Mouse (Mus musculus) midbrain, embryonic 16.5 days (tissue): Measurements from ENCODE around the gene Maz. TPM values are rescaled to one million over a fixed set of nuclear protein-coding genes. Genes with fewer than 3 reads are reported as not detected.

Source experiments
- ATAC-seq: fragments of 200-750 bp; cut with Nextera tagmentation; 2 replicates; pipeline ENCODE4 v1.8.0; 2017; ENCODE audit warnings: moderate TSS enrichment
- H3K27ac ChIP-seq: fragments of 300-500 bp; sonication (generic); 2 replicates; pipeline ENCODE4 v1.5.1; 2014; ENCODE audit warnings: mild to moderate bottlenecking, low read length, mixed read lengths
- H3K27me3 ChIP-seq: fragments of 300-500 bp; sonication (generic); 2 replicates; pipeline ENCODE4 v1.6.1; 2014; ENCODE audit warnings: low read depth, low read length, mixed read lengths; ENCODE audit not compliant: control insufficient read depth, insufficient read depth
- H3K36me3 ChIP-seq: fragments of 300-500 bp; sonication (generic); 2 replicates; pipeline ENCODE4 v1.6.1; 2014; ENCODE audit warnings: mild to moderate bottlenecking, low read length, moderate library complexity, mixed read lengths; ENCODE audit not compliant: control insufficient read depth, insufficient read depth
- H3K4me1 ChIP-seq: fragments of 300-500 bp; sonication (generic); 2 replicates; pipeline ENCODE4 v1.6.1; 2014; ENCODE audit warnings: mild to moderate bottlenecking, low read length, mixed read lengths; ENCODE audit not compliant: control insufficient read depth, insufficient read depth
- H3K4me2 ChIP-seq: fragments of 300-500 bp; sonication (generic); 2 replicates; pipeline ENCODE4 v1.6.1; 2014; ENCODE audit warnings: mild to moderate bottlenecking, low read length, mixed read lengths
- H3K4me3 ChIP-seq: fragments of 300-500 bp; sonication (generic); 2 replicates; pipeline ENCODE4 v1.5.1; 2014; ENCODE audit warnings: low read depth, mild to moderate bottlenecking, low read length, moderate library complexity, mixed read lengths
- H3K9ac ChIP-seq: fragments of 300-500 bp; sonication (generic); 2 replicates; pipeline ENCODE4 v1.6.1; 2014; ENCODE audit warnings: low read depth, low read length, mixed read lengths
- H3K9me3 ChIP-seq: fragments of 300-500 bp; sonication (generic); replicated peaks from 2 replicates; pipeline ENCODE4 v1.6.1; 2014; ENCODE audit warnings: mild to moderate bottlenecking, low read length, mixed read lengths; ENCODE audit not compliant: control insufficient read depth, poor library complexity, severe bottlenecking
- WGBS: fragments of 180-500 bp; shearing (Covaris S2); extraction: QIAGEN DNeasy Blood & Tissue Kit; methylation state at CpG from one replicate; pipeline ENCODE4 v1.1.7; 2014; 5-methylcytosine and 5-hydroxymethylcytosine counted together
- polyA plus RNA-seq: library from polyadenylated mRNA; unstranded; fragments of >200 nt; fragmentation: Nextera tagmentation; extraction: Ambion mirVana; gene quantifications from 2 replicates; pipeline ENCODE4 v1.2.1, GENCODE M21; 2015

The Maz gene
- polyA plus RNA-seq, 1 experiment from 2014 or later: 46.7 TPM

GRCm38 (mm10) chr7:127018416-127019305 lies 8.2 kb downstream of the Maz start:
- H3K4me3 ChIP-seq: no peak overlapping the region
- H3K27me3 ChIP-seq: no peaks in the 10 kb centered on the region
- H3K4me2 ChIP-seq: peak overlapping the region; percentile 13; the same call in 1 of the 2 replicates
- peaks cover 16% of the 10 kb centered on the region for H3K36me3 ChIP-seq
- H3K9me3 ChIP-seq: no peaks in the 10 kb centered on the region
- no peak overlapping the region for H3K27ac ChIP-seq
- ATAC-seq: no peak
- H3K9ac ChIP-seq: peak overlapping the region; percentile 33
- 88% methylated on average over 15 of the region's 15 CpGs for WGBS
- H3K4me1 ChIP-seq: peaks cover 69% of the 10 kb centered on the region

- no peak for ATAC-seq
These were observed 8.9 kb downstream of the Maz start for GRCm38 (mm10) chr7:127017950-127018345.

GRCm38 (mm10) chr7:127016971-127017949 lies 9.6 kb downstream of the Maz start, which contains the start of gene Pagr1a:
Gene Pagr1a (minus strand): TSS chr7:127017352.
- ATAC-seq: peak; percentile 82
- Histone ChIP-seq H3K4me1 (peaks cover 55% of the 10 kb centered on the region), H3K9ac (peak within 1 kb of the TSS; percentile 81), H3K4me3 (peak within 1 kb of the TSS; percentile 58), H3K4me2 (peak within 1 kb of the TSS; percentile 80), H3K9me3 (no peaks in the 10 kb centered on the region), H3K27me3 (no peaks in the 10 kb centered on the region), H3K27ac (peak within 1 kb of the TSS; percentile 94), H3K36me3 (peaks cover 6% of the 10 kb centered on the region)
- WGBS: 3% methylated on average over 39 of the region's 39 CpGs

More at GRCm38 (mm10) chr7:127017950-127018345, 8.9 kb downstream of the Maz start:
- Histone ChIP-seq H3K27me3 (no peaks in the 10 kb centered on the region), H3K9ac (0 out of 2 replicates have a peak overlapping the region, but pooled peaks have one; percentile 17), H3K9me3 (no peaks in the 10 kb centered on the region), H3K4me1 (peaks cover 62% of the 10 kb centered on the region), H3K36me3 (peaks cover 10% of the 10 kb centered on the region), H3K27ac (peak overlapping the region; percentile 36), H3K4me3 (no peak overlapping the region), H3K4me2 (peak overlapping the region; percentile 13; the same call in 1 of the 2 replicates)
- WGBS: 54% methylated on average over 6 of the region's 6 CpGs

- Histone ChIP-seq H3K4me3 (peak overlapping the region; percentile 58), H3K4me1 (peaks cover 51% of the 10 kb centered on the region), H3K27me3 (no peaks in the 10 kb centered on the region), H3K36me3 (peaks cover 6% of the 10 kb centered on the region), H3K9ac (peak overlapping the region; percentile 81), H3K4me2 (peak overlapping the region; percentile 80), H3K9me3 (no peaks in the 10 kb centered on the region), H3K27ac (peak overlapping the region; percentile 94)
- 0% methylated on average over 22 of the region's 22 CpGs for WGBS
- peak; percentile 33 for ATAC-seq
These were observed 10.3 kb downstream of the Maz start for GRCm38 (mm10) chr7:127016486-127016938.

GRCm38 (mm10) chr7:127016481-127016485 lies 10.6 kb downstream of the Maz start, which contains the start of gene Pagr1b:
Gene Pagr1b (minus strand): TSS chr7:127016484.
- H3K9ac ChIP-seq: peak within 1 kb of the TSS; percentile 81
- H3K4me1 ChIP-seq: peaks cover 48% of the 10 kb centered on the region
- H3K4me3 ChIP-seq: peak within 1 kb of the TSS; percentile 58
- no peak for ATAC-seq
- no peaks in the 10 kb centered on the region for H3K27me3 ChIP-seq
- H3K36me3 ChIP-seq: peaks cover 6% of the 10 kb centered on the region
- peak within 1 kb of the TSS; percentile 94 for H3K27ac ChIP-seq
- no peaks in the 10 kb centered on the region for H3K9me3 ChIP-seq
- peak within 1 kb of the TSS; percentile 80 for H3K4me2 ChIP-seq

- WGBS: under 1% methylated on average over 10 of the region's 10 CpGs
- peaks cover 47% of the 10 kb centered on the region for H3K4me1 ChIP-seq
- ATAC-seq: peak; percentile 19
These were observed 10.8 kb downstream of the Maz start for GRCm38 (mm10) chr7:127016081-127016480.

GRCm38 (mm10) chr7:127014993-127015392 lies 11.8 kb downstream of the Maz start:
- H3K27ac ChIP-seq: no peak overlapping the region
- no peak overlapping the region for H3K4me3 ChIP-seq
- H3K27me3 ChIP-seq: no peaks in the 10 kb centered on the region
- no peak overlapping the region for H3K9ac ChIP-seq
- peaks cover 40% of the 10 kb centered on the region for H3K4me1 ChIP-seq
- no peak overlapping the region for H3K4me2 ChIP-seq
- no peak for ATAC-seq
- 96% methylated on average over 12 of the region's 12 CpGs for WGBS
- no peaks in the 10 kb centered on the region for H3K9me3 ChIP-seq
- H3K36me3 ChIP-seq: peaks cover 6% of the 10 kb centered on the region

More at GRCm38 (mm10) chr7:127016081-127016480, 10.8 kb downstream of the Maz start:
- Histone ChIP-seq H3K36me3 (peaks cover 6% of the 10 kb centered on the region), H3K9me3 (no peaks in the 10 kb centered on the region), H3K27ac (peak overlapping the region; percentile 94), H3K4me3 (peak overlapping the region; percentile 58), H3K27me3 (no peaks in the 10 kb centered on the region), H3K4me2 (peak overlapping the region; percentile 80), H3K9ac (peak overlapping the region; percentile 81)

GRCm38 (mm10) chr7:127014320-127014719 lies 12.5 kb downstream of the Maz start, which contains the start of gene Mvp:
Gene Mvp (minus strand): TSS chr7:127014621.
- ATAC-seq: no peak
- H3K4me1 ChIP-seq: peaks cover 34% of the 10 kb centered on the region
- H3K4me3 ChIP-seq: peak within 1 kb of the TSS; percentile 5; the same call in 1 of the 2 replicates
- peak within 1 kb of the TSS; percentile 81; the same call in 1 of the 2 replicates for H3K9ac ChIP-seq
- H3K9me3 ChIP-seq: no peaks in the 10 kb centered on the region
- WGBS: 78% methylated on average over 11 of the region's 11 CpGs
- H3K27ac ChIP-seq: no peak within 1 kb of the TSS
- peak within 1 kb of the TSS; percentile 80; the same call in 1 of the 2 replicates for H3K4me2 ChIP-seq
- H3K36me3 ChIP-seq: peaks cover 6% of the 10 kb centered on the region
- H3K27me3 ChIP-seq: no peaks in the 10 kb centered on the region
